Mouse (Mus musculus): ENCODE measurements around the gene Kif7. TPM values are rescaled to one million over a fixed set of nuclear protein-coding genes. Genes with fewer than 3 reads are reported as not detected.

The Kif7 gene
- polyA plus RNA-seq, 1 experiment: 3.8 TPM

- peak in 1 of 2 experiments; percentile 73 for DNase-seq (ENCODE audit: extremely low spot score in 1 of 2, low spot score in 1 of 2)
These were observed 12.7 kb upstream of the Kif7 start for GRCm38 (mm10) chr7:79728219-79728618.

GRCm38 (mm10) chr7:79727091-79727490 is 11.6 kb upstream of the Kif7 start:
- DNase-seq (ENCODE audit: extremely low spot score in 1 of 2, low spot score in 1 of 2): peak in 1 of 2 experiments; percentile 67

- DNase-seq (ENCODE audit: extremely low spot score in 1 of 2, low spot score in 1 of 2): peak in 1 of 2 experiments; percentile 28
These were observed 6.0 kb upstream of the Kif7 start for GRCm38 (mm10) chr7:79721386-79721977.

GRCm38 (mm10) chr7:79710831-79711230 is 4.7 kb downstream of the Kif7 start:
- no peak for DNase-seq (ENCODE audit: extremely low spot score in 1 of 2, low spot score in 1 of 2)

- peak in 1 of 2 experiments; percentile 56 for DNase-seq (ENCODE audit: extremely low spot score in 1 of 2, low spot score in 1 of 2)
These were observed 5.4 kb downstream of the Kif7 start for GRCm38 (mm10) chr7:79710130-79710607.

- DNase-seq (ENCODE audit: extremely low spot score in 1 of 2, low spot score in 1 of 2): no peak
These were observed 10.3 kb downstream of the Kif7 start for GRCm38 (mm10) chr7:79705210-79705609.

GRCm38 (mm10) chr7:79702755-79703154 is 12.8 kb downstream of the Kif7 start:
- DNase-seq (ENCODE audit: extremely low spot score in 1 of 2, low spot score in 1 of 2): no peak

- DNase-seq (ENCODE audit: extremely low spot score in 1 of 2, low spot score in 1 of 2): no peak
These were observed 19.0 kb downstream of the Kif7 start for GRCm38 (mm10) chr7:79696495-79696894.

- DNase-seq (ENCODE audit: extremely low spot score in 1 of 2, low spot score in 1 of 2): no peak
These were observed 35.3 kb downstream of the Kif7 start for GRCm38 (mm10) chr7:79680231-79680630.

- DNase-seq (ENCODE audit: extremely low spot score in 1 of 2, low spot score in 1 of 2): no peak
These were observed 36.3 kb downstream of the Kif7 start for GRCm38 (mm10) chr7:79679186-79679585.

GRCm38 (mm10) chr7:79670900-79671604 is 44.5 kb downstream of the Kif7 start:
- DNase-seq (ENCODE audit: extremely low spot score in 1 of 2, low spot score in 1 of 2): no peak

GRCm38 (mm10) chr7:79666690-79667089 is 48.8 kb downstream of the Kif7 start:
- DNase-seq (ENCODE audit: extremely low spot score in 1 of 2, low spot score in 1 of 2): no peak

- no peak for DNase-seq (ENCODE audit: extremely low spot score in 1 of 2, low spot score in 1 of 2)
These were observed 54.1 kb downstream of the Kif7 start for GRCm38 (mm10) chr7:79661253-79661890.

GRCm38 (mm10) chr7:79660291-79661150 is 55.0 kb downstream of the Kif7 start:
- peak in 1 of 2 experiments; percentile 0 for DNase-seq (ENCODE audit: extremely low spot score in 1 of 2, low spot score in 1 of 2)

GRCm38 (mm10) chr7:79659578-79660290 is 55.8 kb downstream of the Kif7 start, which contains the start of gene Ticrr:
Gene Ticrr (plus strand): TSS chr7:79660196.
- peak; percentile 94 to 97 for DNase-seq (ENCODE audit: extremely low spot score in 1 of 2, low spot score in 1 of 2)

GRCm38 (mm10) chr7:79654586-79654985 is 60.9 kb downstream of the Kif7 start:
- DNase-seq (ENCODE audit: extremely low spot score in 1 of 2, low spot score in 1 of 2): no peak

- no peak for DNase-seq (ENCODE audit: extremely low spot score in 1 of 2, low spot score in 1 of 2)
These were observed 61.3 kb downstream of the Kif7 start for GRCm38 (mm10) chr7:79654185-79654584.

GRCm38 (mm10) chr7:79649005-79649404 is 66.5 kb downstream of the Kif7 start:
- DNase-seq (ENCODE audit: extremely low spot score in 1 of 2, low spot score in 1 of 2): peak in 1 of 2 experiments; percentile 85
